Mouse (Mus musculus): Measurements from ENCODE around the gene Slbp. TPM values are rescaled to one million over a fixed set of nuclear protein-coding genes. Genes with fewer than 3 reads are reported as not detected.

Slbp gene
- polyA plus RNA-seq, 1 experiment from 2014 or later, result 222 TPM

DNA sequence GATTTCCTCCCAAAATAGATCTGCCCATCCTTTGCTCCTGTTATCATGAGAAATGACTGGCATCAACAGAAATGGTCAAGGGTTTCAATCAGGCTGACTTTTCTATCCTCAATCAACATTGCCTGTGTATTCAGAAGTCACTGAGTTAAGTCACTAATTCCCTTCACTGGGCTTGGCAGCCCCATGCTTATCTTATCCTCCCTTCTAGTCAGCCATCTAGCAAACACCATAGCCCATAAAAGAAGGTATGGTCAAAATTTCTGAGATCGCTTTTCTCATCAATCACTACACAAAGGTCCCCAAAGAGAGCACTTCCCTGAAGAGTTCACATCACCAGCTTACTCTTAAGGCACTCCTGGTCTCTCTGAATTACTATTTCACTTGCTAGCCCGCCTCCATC is 1.4 kb downstream of the Slbp start:
- Histone ChIP-seq H3K4me1 (peaks cover 30% of the 10 kb centered on the region), H3K27me3 (no peaks in the 10 kb centered on the region), H3K36me3 (ENCODE audit: poor library complexity, severe bottlenecking) (peaks cover 65% of the 10 kb centered on the region), H3K9ac (peak overlapping the region; percentile 86), H3K4me3 (peak overlapping the region; percentile 86), H3K4me2 (peak overlapping the region; percentile 75), H3K9me3 (replicated peaks) (no peaks in the 10 kb centered on the region), H3K27ac (peak overlapping the region; percentile 97)
- WGBS, result 10% methylated on average over 2 of the region's 2 CpGs
- ATAC-seq, result no peak

DNA sequence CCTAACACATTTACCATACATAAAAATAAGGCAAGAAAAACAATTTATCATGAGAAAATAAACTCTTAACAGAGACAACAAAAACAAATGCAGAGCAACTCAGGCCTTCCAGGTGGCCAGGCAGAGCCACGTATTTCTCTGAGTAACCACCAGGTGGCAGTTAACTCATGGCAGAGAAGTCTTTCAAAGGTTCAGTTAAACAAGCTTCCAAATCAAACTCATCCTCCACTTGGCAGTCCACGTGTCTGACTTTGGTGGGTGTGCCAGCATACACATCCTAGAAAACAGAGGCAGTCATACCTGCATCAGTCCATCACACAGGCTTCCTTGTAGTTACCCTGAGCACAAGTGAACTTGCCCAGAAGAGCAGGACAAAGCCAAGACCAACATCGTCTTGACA is 11.7 kb downstream of the Slbp start:
- ATAC-seq, result no peak
- H3K4me1 ChIP-seq, result no peaks in the 10 kb centered on the region
- H3K9ac ChIP-seq, result no peak overlapping the region
- no peak overlapping the region for H3K27ac ChIP-seq
- no peaks in the 10 kb centered on the region for H3K27me3 ChIP-seq
- 40% methylated on average over 3 of the region's 3 CpGs for WGBS
- H3K4me3 ChIP-seq, result no peak overlapping the region
- no peak overlapping the region for H3K4me2 ChIP-seq
- peaks cover 78% of the 10 kb centered on the region for H3K36me3 ChIP-seq (ENCODE audit: poor library complexity, severe bottlenecking)
- H3K9me3 ChIP-seq (replicated peaks), result no peaks in the 10 kb centered on the region

DNA sequence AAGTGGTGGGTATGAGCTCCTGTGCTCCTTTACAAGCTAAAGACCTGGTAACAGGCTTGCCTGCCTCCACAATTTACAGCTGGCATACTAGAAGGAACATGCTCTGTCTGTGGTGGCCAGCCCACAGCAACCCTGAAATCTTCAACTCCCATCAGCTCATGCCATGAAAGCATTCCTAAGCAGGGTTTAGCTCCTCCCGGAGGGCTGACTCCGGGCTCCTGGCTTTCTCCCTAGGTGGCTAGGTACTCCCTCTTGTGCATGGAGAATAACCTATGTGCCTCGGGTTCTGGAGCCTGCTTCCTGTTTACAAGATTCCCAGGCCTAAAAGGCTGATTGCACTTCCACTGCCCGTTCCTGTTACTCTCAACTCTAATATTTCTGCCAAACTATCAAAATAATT is 13.5 kb downstream of the Slbp start:
- WGBS, result 83% methylated on average over 4 of the region's 4 CpGs
- H3K27ac ChIP-seq, result no peak overlapping the region
- no peak for ATAC-seq
- no peaks in the 10 kb centered on the region for H3K9me3 ChIP-seq (replicated peaks)
- H3K4me1 ChIP-seq, result no peaks in the 10 kb centered on the region
- no peaks in the 10 kb centered on the region for H3K27me3 ChIP-seq
- H3K4me3 ChIP-seq, result no peak overlapping the region
- H3K36me3 ChIP-seq (ENCODE audit: poor library complexity, severe bottlenecking), result peaks cover 68% of the 10 kb centered on the region
- no peak overlapping the region for H3K9ac ChIP-seq
- no peak overlapping the region for H3K4me2 ChIP-seq

DNA sequence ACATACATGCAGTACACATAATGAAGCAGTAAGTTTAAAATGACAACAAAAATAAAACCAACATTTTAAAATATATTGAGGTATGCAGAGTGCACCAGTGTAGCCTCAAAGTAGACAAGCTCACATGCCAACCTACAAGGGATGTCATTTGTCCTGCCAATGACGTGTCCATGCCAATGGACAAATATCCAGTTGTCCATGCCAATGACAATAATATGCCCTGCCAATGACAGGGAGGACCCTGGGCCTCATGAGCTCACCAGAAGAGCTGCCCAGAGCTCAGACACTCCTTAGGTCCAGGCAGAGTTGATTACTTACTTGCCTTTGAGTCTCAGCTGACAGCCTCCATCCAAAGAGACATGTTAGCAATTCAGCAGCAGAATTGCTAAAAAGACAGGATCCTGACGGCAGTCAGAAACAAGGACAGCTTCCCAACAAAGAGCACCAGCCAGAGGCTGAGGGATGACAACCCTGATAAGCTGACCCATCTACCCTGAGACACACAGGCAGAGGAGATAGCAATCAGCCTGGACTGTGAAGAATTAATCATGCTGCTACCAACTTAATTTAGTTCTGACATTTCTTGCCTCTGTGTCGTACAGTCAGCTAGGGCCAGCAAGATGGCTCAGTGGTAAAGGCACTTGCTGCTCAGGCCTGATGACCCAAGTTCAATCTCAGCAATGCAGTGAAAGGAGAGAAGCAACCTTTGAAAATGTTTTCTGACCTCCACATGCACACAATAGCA is 14.6 kb downstream of the Slbp start:
- Histone ChIP-seq H3K27ac (no peak overlapping the region), H3K9ac (no peak overlapping the region), H3K36me3 (ENCODE audit: poor library complexity, severe bottlenecking) (peaks cover 58% of the 10 kb centered on the region), H3K9me3 (replicated peaks) (no peaks in the 10 kb centered on the region), H3K27me3 (no peaks in the 10 kb centered on the region), H3K4me1 (no peaks in the 10 kb centered on the region), H3K4me3 (no peak overlapping the region), H3K4me2 (no peak overlapping the region)
- ATAC-seq, result no peak
- WGBS, result 82% methylated on average over 3 of the region's 3 CpGs

DNA sequence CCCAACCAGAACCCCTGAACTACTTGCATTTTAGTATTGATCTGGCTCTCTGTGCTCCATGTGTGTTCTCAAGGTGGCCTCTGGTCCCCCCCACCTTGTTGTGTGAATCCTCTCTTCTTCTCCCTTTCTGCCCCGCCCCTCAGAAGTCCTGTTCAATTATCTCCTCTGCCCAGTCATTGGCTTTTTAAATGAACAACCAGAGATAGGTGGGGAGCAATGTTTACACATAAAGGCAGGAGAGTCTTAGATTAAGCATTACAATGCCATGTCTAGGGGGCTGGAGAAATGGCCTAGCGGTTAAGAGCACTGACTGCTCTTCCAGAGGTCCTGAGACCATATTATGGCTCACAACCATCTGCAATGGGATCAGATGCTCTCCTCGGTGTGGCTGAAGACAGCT is 17.0 kb downstream of the Slbp start:
- 83% methylated on average over 3 of the region's 3 CpGs for WGBS
- Histone ChIP-seq H3K4me2 (no peak overlapping the region), H3K36me3 (ENCODE audit: poor library complexity, severe bottlenecking) (peaks cover 37% of the 10 kb centered on the region), H3K9me3 (replicated peaks) (no peaks in the 10 kb centered on the region), H3K27me3 (no peaks in the 10 kb centered on the region), H3K9ac (no peak overlapping the region), H3K27ac (no peak overlapping the region), H3K4me1 (peaks cover 3% of the 10 kb centered on the region), H3K4me3 (no peak overlapping the region)
- no peak for ATAC-seq

DNA sequence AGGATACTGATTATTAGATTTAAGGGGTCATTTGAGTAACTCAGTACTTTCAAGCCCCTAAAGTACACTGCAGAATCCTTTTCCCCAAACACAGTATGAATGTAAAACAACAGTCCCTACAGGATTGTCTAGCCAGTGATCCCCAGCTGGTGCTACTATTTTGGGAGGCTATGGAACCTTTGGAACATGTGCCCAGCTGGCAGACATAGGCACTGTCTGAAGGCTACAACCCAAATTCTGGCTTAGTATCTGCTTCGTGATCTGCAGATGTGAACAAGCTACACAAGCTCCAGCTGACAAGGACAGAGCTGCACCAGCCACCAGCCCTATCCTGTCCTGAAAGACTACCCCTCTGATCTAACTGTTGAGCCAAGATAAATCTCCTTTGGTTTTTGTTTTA is 19.8 kb downstream of the Slbp start:
- Histone ChIP-seq H3K9ac (no peak overlapping the region), H3K27ac (no peak overlapping the region), H3K9me3 (replicated peaks) (no peaks in the 10 kb centered on the region), H3K27me3 (no peaks in the 10 kb centered on the region), H3K4me2 (no peak overlapping the region), H3K4me1 (peaks cover 22% of the 10 kb centered on the region), H3K4me3 (no peak overlapping the region), H3K36me3 (ENCODE audit: poor library complexity, severe bottlenecking) (peaks cover 14% of the 10 kb centered on the region)
- WGBS, result 86% methylated on average over 1 of the region's 1 CpGs
- no peak for ATAC-seq

DNA sequence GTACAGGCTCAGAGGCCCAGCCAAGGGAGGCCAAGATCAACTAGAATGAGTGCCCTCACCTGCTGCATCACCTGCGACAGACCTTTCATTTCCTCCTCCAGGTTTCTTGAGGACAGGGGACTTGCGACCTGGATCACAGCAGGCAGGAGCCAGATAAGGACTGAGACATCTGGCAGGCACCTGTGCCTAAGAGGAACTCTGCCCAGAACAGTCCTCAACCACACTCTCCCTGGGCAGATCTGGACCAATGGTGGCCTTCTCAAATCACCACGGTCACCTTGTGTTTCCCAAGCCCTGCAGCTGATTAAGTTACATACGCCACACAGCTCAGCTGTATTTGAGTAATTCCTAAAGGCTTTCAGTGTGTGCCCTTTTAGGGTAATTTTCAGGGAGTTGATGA is 21.8 kb downstream of the Slbp start:
- Histone ChIP-seq H3K36me3 (ENCODE audit: poor library complexity, severe bottlenecking) (0 out of 2 replicates have a peak, but pooled peaks cover 4% of the 10 kb centered on the region), H3K4me1 (peaks cover 22% of the 10 kb centered on the region), H3K27me3 (no peaks in the 10 kb centered on the region), H3K4me3 (peak overlapping the region; percentile 79), H3K4me2 (peak overlapping the region; percentile 70), H3K9ac (no peak overlapping the region), H3K27ac (no peak overlapping the region), H3K9me3 (replicated peaks) (no peaks in the 10 kb centered on the region)
- 83% methylated on average over 4 of the region's 4 CpGs for WGBS
- no peak for ATAC-seq

DNA sequence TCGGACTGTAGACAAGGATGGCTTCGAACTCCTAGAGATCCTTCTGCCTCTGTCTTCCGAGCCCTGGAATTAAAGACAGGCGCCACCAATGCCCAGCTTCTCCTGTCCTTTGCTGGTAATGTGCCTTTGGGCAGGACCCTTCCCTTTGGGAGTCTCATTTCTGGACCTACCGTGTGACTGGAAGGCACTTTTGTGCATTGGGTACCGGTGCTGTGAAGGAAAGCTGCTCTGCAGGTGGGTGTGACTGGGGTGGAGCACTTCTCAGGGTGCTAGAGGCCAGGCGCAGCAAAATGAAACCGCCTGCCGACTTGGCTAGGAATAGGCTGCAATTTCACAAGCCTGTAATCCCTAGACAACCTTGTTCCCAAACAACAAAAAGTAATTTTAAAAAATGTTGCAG is 22.3 kb downstream of the Slbp start:
- WGBS, result 5% methylated on average over 9 of the region's 9 CpGs
- peak overlapping the region; percentile 85 for H3K9ac ChIP-seq
- peak overlapping the region; percentile 35; the same call in 1 of the 2 replicates for H3K27ac ChIP-seq
- H3K4me1 ChIP-seq, result peaks cover 22% of the 10 kb centered on the region
- no peaks in the 10 kb centered on the region for H3K9me3 ChIP-seq (replicated peaks)
- H3K4me2 ChIP-seq, result peak overlapping the region; percentile 70
- H3K4me3 ChIP-seq, result peak overlapping the region; percentile 79
- no peak for ATAC-seq
- peaks cover 8% of the 10 kb centered on the region; the same call in 1 of the 2 replicates for H3K36me3 ChIP-seq (ENCODE audit: poor library complexity, severe bottlenecking)
- H3K27me3 ChIP-seq, result no peaks in the 10 kb centered on the region

DNA sequence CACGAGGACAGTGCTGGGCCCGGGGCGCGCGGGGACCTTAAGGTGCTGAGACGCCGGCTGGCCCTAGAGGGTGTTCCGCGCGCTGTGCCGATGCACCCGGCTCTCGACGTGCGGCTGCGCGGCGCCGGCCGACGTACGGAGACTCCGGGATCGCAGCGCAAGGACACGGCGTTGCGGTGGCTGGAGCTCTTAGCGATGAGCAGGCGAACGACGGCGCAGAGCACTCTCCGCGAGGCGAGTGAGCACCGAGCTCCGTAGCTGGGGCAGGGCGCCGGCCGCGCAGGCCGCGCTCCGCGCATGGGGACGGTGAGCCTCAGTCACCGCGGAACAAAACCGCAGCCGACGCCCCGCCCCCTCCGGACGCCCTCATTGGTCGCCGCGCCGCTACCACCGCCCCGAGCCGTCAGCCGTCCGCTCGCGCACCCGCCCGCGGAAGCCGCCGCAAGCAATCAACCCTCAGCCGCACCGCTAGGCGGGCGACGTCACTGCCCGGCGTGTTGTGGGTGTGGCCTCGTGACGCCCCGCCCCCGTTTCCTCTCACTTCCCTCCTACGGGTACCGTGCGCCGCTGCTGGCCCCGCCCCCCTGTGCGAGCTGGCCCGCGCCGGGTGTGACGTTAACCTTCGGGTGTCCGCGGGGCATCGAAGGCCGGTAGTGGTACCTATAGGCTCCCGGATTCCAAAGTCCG is 22.9 kb downstream of the Slbp start, which contains the start of the genes Fam53a and Gm9903:
TSS of gene Fam53a (minus strand) at position 335 of the 687 bp plus-strand sequence.
TSS of gene Gm9903 (plus strand) at position 625 of the 687 bp plus-strand sequence.
- peak within 1 kb of the TSS; percentile 70 for H3K4me2 ChIP-seq
- peaks cover 4% of the 10 kb centered on the region; the same call in 1 of the 2 replicates for H3K36me3 ChIP-seq (ENCODE audit: poor library complexity, severe bottlenecking)
- H3K9me3 ChIP-seq (replicated peaks), result no peaks in the 10 kb centered on the region
- peak within 1 kb of the TSS; percentile 79 for H3K4me3 ChIP-seq
- ATAC-seq, result peak; percentile 97
- H3K9ac ChIP-seq, result peak within 1 kb of the TSS; percentile 85
- H3K4me1 ChIP-seq, result peaks cover 22% of the 10 kb centered on the region
- under 1% methylated on average over 96 of the region's 99 CpGs for WGBS
- peak within 1 kb of the TSS; percentile 84 for H3K27ac ChIP-seq
- H3K27me3 ChIP-seq, result no peaks in the 10 kb centered on the region

DNA sequence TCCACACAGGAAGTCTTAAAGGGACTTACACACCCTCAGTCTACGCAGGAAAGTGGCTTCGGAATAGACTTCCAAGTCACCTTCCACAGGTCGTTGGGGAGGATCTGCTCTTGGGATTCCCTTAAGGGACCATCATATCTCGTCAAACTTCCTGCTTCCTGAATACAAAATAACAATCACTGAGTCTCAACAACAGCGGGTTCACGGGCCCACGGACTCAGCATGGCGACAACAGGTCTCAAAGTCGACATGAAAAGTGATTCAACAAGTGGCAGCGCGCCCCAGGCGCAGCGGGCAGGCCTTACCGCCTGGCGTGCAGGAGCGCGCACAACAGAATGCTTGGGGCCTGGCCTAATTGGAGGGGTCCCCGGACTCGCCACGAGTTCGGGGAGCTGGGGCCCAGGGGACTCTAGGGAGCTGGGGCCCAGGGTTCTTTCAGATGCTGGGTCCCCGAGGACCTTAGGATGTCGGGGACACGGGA is 23.5 kb downstream of the Slbp start:
- Histone ChIP-seq H3K27me3 (no peaks in the 10 kb centered on the region), H3K9ac (peak overlapping the region; percentile 85), H3K9me3 (replicated peaks) (no peaks in the 10 kb centered on the region), H3K4me2 (peak overlapping the region; percentile 70), H3K27ac (peak overlapping the region; percentile 84), H3K36me3 (ENCODE audit: poor library complexity, severe bottlenecking) (peaks cover 4% of the 10 kb centered on the region; the same call in 1 of the 2 replicates), H3K4me3 (peak overlapping the region; percentile 79), H3K4me1 (peaks cover 22% of the 10 kb centered on the region)
- 0% methylated on average over 24 of the region's 24 CpGs for WGBS
- no peak for ATAC-seq

DNA sequence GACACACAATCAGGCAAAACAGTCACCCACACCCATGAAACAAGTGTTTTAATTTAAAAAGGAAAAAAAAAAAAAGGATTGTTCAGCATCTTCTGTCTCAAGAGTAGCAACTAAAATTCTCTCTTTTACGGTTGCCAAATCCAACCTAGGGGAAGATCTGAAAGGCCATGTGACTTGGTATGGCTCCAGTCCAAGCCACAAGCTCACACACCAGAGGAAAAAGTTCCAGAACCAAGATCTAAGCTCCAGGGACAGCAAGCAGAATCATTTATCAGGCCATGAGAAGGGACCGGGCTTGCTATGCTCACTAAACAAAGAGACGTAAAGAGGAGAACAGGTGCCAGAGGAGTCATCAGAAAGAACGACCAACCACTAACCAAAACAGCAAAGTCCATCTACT is 24.4 kb downstream of the Slbp start:
- peaks cover 22% of the 10 kb centered on the region for H3K4me1 ChIP-seq
- peaks cover 4% of the 10 kb centered on the region; the same call in 1 of the 2 replicates for H3K36me3 ChIP-seq (ENCODE audit: poor library complexity, severe bottlenecking)
- peak overlapping the region; percentile 79 for H3K4me3 ChIP-seq
- H3K27me3 ChIP-seq, result no peaks in the 10 kb centered on the region
- no peak overlapping the region for H3K27ac ChIP-seq
- 50% methylated on average over 4 of the region's 4 CpGs for WGBS
- no peaks in the 10 kb centered on the region for H3K9me3 ChIP-seq (replicated peaks)
- no peak for ATAC-seq
- 0 out of 2 replicates have a peak overlapping the region, but pooled peaks have one; percentile 2 for H3K9ac ChIP-seq
- H3K4me2 ChIP-seq, result peak overlapping the region; percentile 70

DNA sequence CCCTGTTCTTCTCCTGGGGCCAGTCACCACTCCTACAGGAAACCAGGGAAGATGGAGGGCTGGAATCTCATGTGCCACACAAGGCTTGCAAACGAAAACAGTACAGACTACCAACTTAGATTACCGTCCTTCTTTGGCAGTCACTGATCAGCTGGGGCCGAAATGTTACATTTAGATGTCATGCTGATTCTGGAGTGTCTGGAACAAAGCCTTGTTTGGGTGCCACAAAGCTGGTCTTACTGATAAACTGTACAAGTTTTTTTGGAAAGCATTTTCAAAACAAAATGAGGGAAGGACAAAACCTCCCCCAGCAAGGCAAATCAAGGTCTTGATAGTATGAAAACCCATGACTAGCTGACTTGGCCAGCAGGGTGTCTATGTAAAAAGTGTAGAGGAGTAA is 28.6 kb downstream of the Slbp start:
- no peaks in the 10 kb centered on the region for H3K9me3 ChIP-seq (replicated peaks)
- ATAC-seq, result no peak
- H3K4me2 ChIP-seq, result no peak overlapping the region
- H3K4me3 ChIP-seq, result no peak overlapping the region
- 80% methylated on average over 3 of the region's 3 CpGs for WGBS
- no peaks in the 10 kb centered on the region for H3K27me3 ChIP-seq
- H3K36me3 ChIP-seq (ENCODE audit: poor library complexity, severe bottlenecking), result peaks cover 4% of the 10 kb centered on the region; the same call in 1 of the 2 replicates
- peaks cover 13% of the 10 kb centered on the region for H3K4me1 ChIP-seq
- H3K9ac ChIP-seq, result no peak overlapping the region
- H3K27ac ChIP-seq, result no peak overlapping the region
